Mouse (Mus musculus) embryonic stem cell, embryonic (primary cell): ENCODE results near the gene Exd1.

Experiments used
- CTCF ChIA-PET, 4 experiments: fragments of 300-600 bp in 2 of 4; fragments of 350-600 bp in 2 of 4; sonication (Branson Sonifier 250); formaldehyde crosslinking; loops; one replicate each; lab custom pipeline; 2022; ENCODE audit warnings: inconsistent platforms in 2 of 4; lab: Charles Lee
- POLR2A ChIA-PET, 4 experiments: fragments of 300-600 bp in 2 of 4; fragments of 350-600 bp in 2 of 4; sonication (Branson Sonifier 250); formaldehyde crosslinking; loops; one replicate each; lab custom pipeline; 2022; ENCODE audit warnings: antibody characterized with exemption in 4 of 4, inconsistent platforms in 1 of 4; lab: Charles Lee

Gene Exd1

GRCm38 (mm10) chr2:119558039-119558438 lies 10.6 kb upstream of the Exd1 start:
- POLR2A ChIA-PET = interaction anchor here in 3 of 4 experiments (0.6 to 3.8 kb wide), 9 partner anchors 10 to 80 kb away, joined by 3 to 19 read pairs (median 4); partner anchors contain the start of genes Chp1 (in 3 of the 3), Exd1 (in 3 of the 3) and Ino80 (in 1 of the 3)
- CTCF ChIA-PET = interaction anchor here (0.6 to 1.6 kb wide), 6 partner anchors 10 to 404 kb away, joined by 3 to 5 read pairs (median 4); partner anchors contain the start of genes Chp1 (in 1 of the 4) and Exd1 (in 1 of the 4)

GRCm38 (mm10) chr2:119549678-119550077 lies 2.3 kb upstream of the Exd1 start:
- POLR2A ChIA-PET = interaction anchor here in 2 of 4 experiments (1.3 to 2.8 kb wide), 3 partner anchors 8 to 72 kb away, joined by 3 to 19 read pairs (median 10); partner anchors contain the start of gene Ino80 (in 1 of the 2)
- CTCF ChIA-PET = no interaction called here

GRCm38 (mm10) chr2:119548691-119549090 lies 1.3 kb upstream of the Exd1 start:
- POLR2A ChIA-PET = interaction anchor here in 3 of 4 experiments (0.6 to 2.8 kb wide), 8 partner anchors 9 to 87 kb away, joined by 3 to 19 read pairs (median 6); partner anchors contain the start of gene Ino80 (in 1 of the 3)

GRCm38 (mm10) chr2:119548371-119548660 lies 889 bp upstream of the Exd1 start:
- ChIA-PET CTCF (interaction anchor here in 2 of 4 experiments (0.6 to 1.5 kb wide), 6 partner anchors 7 to 260 kb away, joined by 4 to 11 read pairs (median 4); partner anchors contain the start of gene Vps18 (in 1 of the 2)), POLR2A (interaction anchor here in 3 of 4 experiments (0.6 to 2.8 kb wide), 13 partner anchors 9 to 605 kb away, joined by 3 to 19 read pairs (median 5); partner anchors contain the start of genes Ino80 (in 2 of the 3) and Ndufaf1 (in 1 of the 3))

More at GRCm38 (mm10) chr2:119548691-119549090, 1.3 kb upstream of the Exd1 start:
- CTCF ChIA-PET = interaction anchor here in 3 of 4 experiments (0.5 to 1.4 kb wide), 3 partner anchors 9 to 23 kb away, joined by 4 to 6 read pairs (median 4); no protein-coding TSS in a partner anchor

GRCm38 (mm10) chr2:119546848-119547521 lies 442 bp downstream of the Exd1 start:
- CTCF ChIA-PET = interaction anchor here (0.5 to 1.7 kb wide), 42 partner anchors 9 to 733 kb away, joined by 3 to 14 read pairs (median 3); partner anchors contain the start of genes Dll4 (in 1 of the 4), Ino80 (in 1 of the 4), Knstrn (in 1 of the 4) and Rtf1 (in 1 of the 4)

GRCm38 (mm10) chr2:119543656-119544055 lies 3.8 kb downstream of the Exd1 start:
- POLR2A ChIA-PET = interaction anchor here in 2 of 4 experiments (0.5 to 1.4 kb wide), 5 partner anchors 12 to 1980 kb away, joined by 3 read pairs; no protein-coding TSS in a partner anchor

More at GRCm38 (mm10) chr2:119546848-119547521, 442 bp downstream of the Exd1 start:
- POLR2A ChIA-PET = interaction anchor here in 3 of 4 experiments (0.8 to 2.8 kb wide), 24 partner anchors 9 to 607 kb away, joined by 3 to 19 read pairs (median 4); partner anchors contain the start of genes Ino80 (in 2 of the 3), Itpka (in 1 of the 3), Mga (in 1 of the 3) and Ndufaf1 (in 1 of the 3)

GRCm38 (mm10) chr2:119542106-119542505 lies 5.3 kb downstream of the Exd1 start:
- ChIA-PET CTCF (interaction anchor here in 2 of 4 experiments (0.5 to 2.3 kb wide), 7 partner anchors 10 to 850 kb away, joined by 3 to 5 read pairs (median 3); no protein-coding TSS in a partner anchor), POLR2A (no interaction called here)

More at GRCm38 (mm10) chr2:119543656-119544055, 3.8 kb downstream of the Exd1 start:
- CTCF ChIA-PET = interaction anchor here in 2 of 4 experiments (1.1 to 1.3 kb wide), 2 partner anchors 78 to 205 kb away, joined by 3 to 4 read pairs; no protein-coding TSS in a partner anchor

GRCm38 (mm10) chr2:119538802-119539201 lies 8.6 kb downstream of the Exd1 start:
- CTCF ChIA-PET = interaction anchor here in 2 of 4 experiments (0.7 to 1.9 kb wide), 5 partner anchors 7 to 511 kb away, joined by 3 to 6 read pairs (median 5); partner anchors contain the start of genes Chp1 (in 1 of the 2) and Exd1 (in 1 of the 2)
- POLR2A ChIA-PET = interaction anchor here in 1 of 4 experiments (1.1 kb wide), 1 partner anchor 9 kb away, joined by 4 read pairs; no protein-coding TSS in a partner anchor

- ChIA-PET CTCF (interaction anchor here in 2 of 4 experiments (0.7 to 1.0 kb wide), 2 partner anchors 13 to 231 kb away, joined by 3 to 5 read pairs; no protein-coding TSS in a partner anchor), POLR2A (interaction anchor here in 2 of 4 experiments (0.5 to 1.1 kb wide), 2 partner anchors 9 to 48 kb away, joined by 3 read pairs; partner anchors contain the start of gene Ino80 (in 1 of the 2))
These were observed 22.0 kb downstream of the Exd1 start for GRCm38 (mm10) chr2:119525422-119525821.

- CTCF ChIA-PET = interaction anchor here in 1 of 4 experiments (0.6 kb wide), 1 partner anchor 21 kb away, joined by 5 read pairs; no protein-coding TSS in a partner anchor
- POLR2A ChIA-PET = no interaction called here
These were observed 23.6 kb downstream of the Exd1 start for GRCm38 (mm10) chr2:119523836-119524235.

GRCm38 (mm10) chr2:119520550-119520949 lies 26.9 kb downstream of the Exd1 start:
- POLR2A ChIA-PET = interaction anchor here in 1 of 4 experiments (1.4 kb wide), 1 partner anchor 43 kb away, joined by 6 read pairs; the partner anchor contains the start of gene Ino80
- CTCF ChIA-PET = interaction anchor here (0.6 to 1.8 kb wide), 7 partner anchors 8 to 341 kb away, joined by 3 to 9 read pairs (median 4); partner anchors contain the start of genes Chp1 (in 1 of the 4) and Exd1 (in 1 of the 4)

GRCm38 (mm10) chr2:119516811-119517210 lies 30.6 kb downstream of the Exd1 start:
- POLR2A ChIA-PET = interaction anchor here in 2 of 4 experiments (0.9 to 3.5 kb wide), 3 partner anchors 37 to 219 kb away, joined by 3 to 13 read pairs (median 3); partner anchors contain the start of gene Ino80 (in 1 of the 2)
- CTCF ChIA-PET = interaction anchor here in 1 of 4 experiments (0.9 kb wide), 1 partner anchor 54 kb away, joined by 3 read pairs; no protein-coding TSS in a partner anchor

GRCm38 (mm10) chr2:119514026-119514522 lies 33.4 kb downstream of the Exd1 start:
- POLR2A ChIA-PET = interaction anchor here in 1 of 4 experiments (0.9 to 3.5 kb wide), 5 partner anchors 14 to 186 kb away, joined by 3 to 13 read pairs (median 3); partner anchors contain the start of gene Ino80
- CTCF ChIA-PET = interaction anchor here in 1 of 4 experiments (0.8 to 0.9 kb wide), 2 partner anchors 11 to 36 kb away, joined by 3 to 6 read pairs; partner anchors contain the start of gene Ino80

GRCm38 (mm10) chr2:119512292-119512691 lies 35.1 kb downstream of the Exd1 start:
- CTCF ChIA-PET = interaction anchor here (0.6 to 1.8 kb wide), 45 partner anchors 8 to 980 kb away, joined by 3 to 37 read pairs (median 4); partner anchors contain the start of gene Ino80 (in 1 of the 4)
- POLR2A ChIA-PET = interaction anchor here in 3 of 4 experiments (0.6 to 1.3 kb wide), 14 partner anchors 9 to 666 kb away, joined by 3 to 7 read pairs (median 3); partner anchors contain the start of genes Ino80 (in 2 of the 3) and Vps18 (in 1 of the 3)

- ChIA-PET CTCF (interaction anchor here in 2 of 4 experiments (0.8 to 1.8 kb wide), 2 partner anchors 14 to 63 kb away, joined by 3 to 4 read pairs; no protein-coding TSS in a partner anchor), POLR2A (no interaction called here)
These were observed 36.6 kb downstream of the Exd1 start for GRCm38 (mm10) chr2:119510856-119511255.

- POLR2A ChIA-PET = interaction anchor here (0.5 to 1.7 kb wide), 6 partner anchors 11 to 270 kb away, joined by 3 to 7 read pairs (median 4); partner anchors contain the start of gene Ino80 (in 1 of the 4)
- CTCF ChIA-PET = interaction anchor here (0.6 to 1.8 kb wide), 8 partner anchors 30 to 211 kb away, joined by 3 to 7 read pairs (median 4); partner anchors contain the start of gene Ino80 (in 1 of the 4)
These were observed 38.9 kb downstream of the Exd1 start for GRCm38 (mm10) chr2:119508518-119508917.
